Mouse (Mus musculus): ENCODE measurements at regions not wholly inside any gene's neighbourhood (a gene's known extent, or its start where the extent isn't known, plus 50 kb on each side); places are given as distances from the start of the nearest gene placed in this dataset.

DNA sequence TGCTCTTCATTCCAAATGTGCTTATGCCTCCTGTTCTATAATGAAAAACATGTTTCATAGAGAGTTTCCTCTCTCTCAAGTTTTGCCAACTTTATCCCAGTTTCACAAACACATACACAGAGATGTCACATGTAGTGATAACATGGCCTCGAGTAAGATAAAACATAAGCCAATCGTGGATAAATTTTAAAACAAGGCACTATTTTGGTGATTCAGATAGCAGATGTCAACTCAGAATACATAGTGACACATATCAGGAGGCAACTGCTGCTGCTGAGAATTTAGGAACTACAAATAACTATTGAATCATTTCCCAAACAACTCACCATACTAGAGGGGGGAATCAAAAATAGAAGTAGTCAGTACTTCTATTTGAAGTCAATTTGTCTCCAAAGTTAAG lies 257.1 kb downstream of the Tle4 start:
- TF ChIP-seq GATA1 (IDR thresholded peaks at IDR 0.05; ENCODE audit: borderline replicate concordance, low read length) (no peak), CTCF (IDR thresholded peaks at IDR 0.05; ENCODE audit: low read depth, low read length) (no peak), TAL1 (conservative IDR thresholded peaks at IDR 0.05; ENCODE audit: low read depth, low read length) (no peak), POLR2AphosphoS5 (IDR thresholded peaks at IDR 0.05; ENCODE audit: insufficient replicate concordance, low read depth, low read length) (no peak)

All from G1E (cell line).